Mouse (Mus musculus) liver, adult 2 months (tissue): ENCODE results near the gene Dscaml1. TPM values are rescaled to one million over a fixed set of nuclear protein-coding genes. Genes with fewer than 3 reads are reported as not detected.

Source experiments
- DNase-seq: peaks from one replicate; pipeline ENCODE4 v3.0.0-alpha.2; 2011; ENCODE audit warnings: low read depth, low spot score; ENCODE audit errors: extremely low read depth
- H3K27ac ChIP-seq: fragments of 200-500 bp; replicated peaks from 2 replicates; pipeline ENCODE4 v1.5.1; 2012; ENCODE audit warnings: low read depth, mild to moderate bottlenecking, control low read depth, inconsistent platforms, low read length; ENCODE audit not compliant: insufficient read depth
- H3K27me3 ChIP-seq: fragments of 200-500 bp; 2 replicates; pipeline ENCODE4 v1.6.1; 2012; ENCODE audit warnings: mild to moderate bottlenecking, moderate library complexity, low read length, inconsistent platforms; ENCODE audit not compliant: control insufficient read depth, insufficient read depth
- H3K36me3 ChIP-seq: fragments of 200-500 bp; 2 replicates; pipeline ENCODE4 v1.6.1; 2012; ENCODE audit warnings: low read length, inconsistent platforms; ENCODE audit not compliant: control insufficient read depth, insufficient read depth
- H3K4me1 ChIP-seq: fragments of 200-500 bp; 2 replicates; pipeline ENCODE4 v1.6.1; 2011; ENCODE audit warnings: low read length; ENCODE audit not compliant: control insufficient read depth, insufficient read depth
- H3K4me3 ChIP-seq: fragments of 200-500 bp; 2 replicates; pipeline ENCODE4 v1.5.1; 2011; ENCODE audit warnings: low read depth, mild to moderate bottlenecking, control low read depth, low read length, moderate library complexity; ENCODE audit not compliant: insufficient read depth
- H3K79me2 ChIP-seq: fragments of 200-500 bp; 2 replicates; pipeline ENCODE4 v1.6.1; 2012; ENCODE audit warnings: inconsistent platforms, mild to moderate bottlenecking, low read length, moderate library complexity; ENCODE audit not compliant: control insufficient read depth, insufficient read depth
- H3K9ac ChIP-seq: fragments of 200-500 bp; 2 replicates; pipeline ENCODE4 v1.6.1; 2012; ENCODE audit warnings: low read depth, mild to moderate bottlenecking, control low read depth, inconsistent platforms, low read length
- CTCF ChIP-seq: fragments of 200-500 bp; IDR thresholded peaks from 2 replicates; pipeline ENCODE4 v1.5.1; 2011; ENCODE audit warnings: low read depth, low read length, control low read depth
- POLR2A ChIP-seq: fragments of 200-500 bp; IDR thresholded peaks from 2 replicates; pipeline ENCODE4 v1.6.1; 2011; ENCODE audit warnings: low read length, control low read depth; ENCODE audit not compliant: insufficient read depth; ENCODE audit errors: extremely low read depth
- WGBS: fragments of 180-500 bp; shearing (Covaris S2); methylation state at CpG from one replicate; pipeline ENCODE4 v1.1.7; 2018; 5-methylcytosine and 5-hydroxymethylcytosine counted together
- polyA plus RNA-seq: library from polyadenylated mRNA; depleted of rRNA; stranded (reverse); fragments of >200 nt; gene quantifications from 2 replicates; pipeline ENCODE4 v1.2.3, GENCODE M21; 2012
- total RNA-seq: library from RNA; depleted of rRNA; stranded (reverse); fragments of >200 nt; gene quantifications from 2 replicates; pipeline ENCODE4 v1.2.3, GENCODE M21; 2014

Dscaml1 gene
- total and polyA plus RNA-seq, 2 experiments: 0.09 to 0.13 TPM

DNA sequence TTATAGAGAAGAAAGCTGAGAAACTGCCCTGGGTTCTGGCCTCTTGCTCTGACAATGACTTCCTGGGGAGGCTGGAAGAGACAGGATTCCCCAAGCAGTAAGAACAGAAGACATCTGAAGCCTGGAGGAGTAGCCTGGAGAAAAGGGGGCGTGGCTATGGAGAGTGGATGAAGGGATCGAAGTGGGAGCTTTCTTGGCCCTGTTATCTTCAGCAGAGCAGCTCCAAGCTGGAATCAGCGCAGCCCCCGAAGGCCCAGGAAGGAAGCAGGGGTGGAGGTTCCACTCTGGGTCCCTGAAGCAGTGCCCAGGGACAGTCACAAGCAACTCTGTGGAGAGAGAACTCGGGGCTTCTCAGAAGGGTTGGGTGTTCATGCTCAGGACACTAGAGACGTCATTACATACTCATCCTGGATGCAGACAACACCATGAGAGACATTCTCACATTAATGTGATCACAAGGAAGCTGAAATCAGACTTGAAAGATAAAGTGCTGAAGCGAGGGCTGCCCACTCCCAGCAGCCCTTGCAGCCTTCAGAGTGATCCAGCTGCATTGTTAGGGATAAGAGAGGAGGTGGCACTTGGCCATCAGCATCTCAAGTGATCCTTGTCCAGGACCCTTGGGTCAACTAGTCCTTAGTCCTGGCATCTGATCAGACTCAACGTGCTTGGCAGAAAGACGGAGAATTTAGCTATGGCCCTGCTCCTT, 146.5 kb downstream of the Dscaml1 start:
- H3K4me1 ChIP-seq: no peaks in the 10 kb centered on the region
- WGBS: 32% methylated on average over 9 of the region's 9 CpGs
- TF ChIP-seq POLR2A: no peak
- no peak for TF ChIP-seq CTCF
- H3K36me3 ChIP-seq: no peaks in the 10 kb centered on the region
- H3K4me3 ChIP-seq: no peak overlapping the region
- H3K9ac ChIP-seq: no peak overlapping the region
- no peak overlapping the region for H3K27ac ChIP-seq
- no peaks in the 10 kb centered on the region for H3K79me2 ChIP-seq
- no peaks in the 10 kb centered on the region for H3K27me3 ChIP-seq
- no peak for DNase-seq

DNA sequence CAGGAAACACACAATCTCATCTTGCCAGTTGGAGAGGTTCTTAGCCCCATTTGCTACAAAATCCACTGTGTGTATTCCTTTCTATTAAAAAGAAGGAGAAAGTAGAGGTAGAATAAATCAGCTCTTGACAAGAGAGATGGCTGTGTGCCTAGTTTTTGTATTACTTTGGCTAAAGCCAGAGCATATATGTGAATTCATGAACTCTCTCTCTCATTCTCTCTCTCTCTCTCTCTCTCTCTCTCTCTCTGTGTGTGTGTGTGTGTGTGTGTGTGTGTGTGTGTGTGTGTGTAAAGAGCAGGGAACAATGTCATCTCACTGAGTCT, 147.0 kb downstream of the Dscaml1 start:
- no peak overlapping the region for H3K27ac ChIP-seq
- no peak overlapping the region for H3K9ac ChIP-seq
- no peak for DNase-seq
- H3K4me1 ChIP-seq: no peaks in the 10 kb centered on the region
- no peaks in the 10 kb centered on the region for H3K36me3 ChIP-seq
- H3K27me3 ChIP-seq: no peaks in the 10 kb centered on the region
- no peaks in the 10 kb centered on the region for H3K79me2 ChIP-seq
- H3K4me3 ChIP-seq: no peak overlapping the region
- TF ChIP-seq CTCF: no peak
- TF ChIP-seq POLR2A: no peak

DNA sequence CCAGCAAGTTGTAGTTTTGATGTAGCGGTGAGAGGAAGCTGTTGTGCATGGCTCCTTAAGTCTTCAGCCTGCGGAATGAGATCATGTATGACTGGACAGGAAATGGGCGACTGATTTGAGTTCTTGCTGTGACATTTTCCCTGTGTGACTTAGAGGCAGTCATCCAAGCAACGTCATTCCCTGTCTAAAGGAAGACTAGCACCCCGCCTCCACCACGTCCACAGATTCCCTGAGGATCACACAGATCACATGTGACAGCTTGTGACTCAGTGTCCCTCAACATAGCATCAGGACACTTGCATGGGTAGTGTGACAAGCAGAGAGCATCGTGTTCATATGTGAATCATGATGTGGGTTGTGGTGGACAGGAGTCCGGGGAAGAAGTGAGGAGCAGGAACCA, 147.6 kb downstream of the Dscaml1 start:
- DNase-seq: no peak
- H3K27me3 ChIP-seq: no peaks in the 10 kb centered on the region
- H3K36me3 ChIP-seq: no peaks in the 10 kb centered on the region
- H3K9ac ChIP-seq: no peak overlapping the region
- WGBS: 71% methylated on average over 8 of the region's 8 CpGs
- no peaks in the 10 kb centered on the region for H3K4me1 ChIP-seq
- no peak for TF ChIP-seq CTCF
- TF ChIP-seq POLR2A: no peak
- no peaks in the 10 kb centered on the region for H3K79me2 ChIP-seq
- no peak overlapping the region for H3K27ac ChIP-seq
- H3K4me3 ChIP-seq: no peak overlapping the region

DNA sequence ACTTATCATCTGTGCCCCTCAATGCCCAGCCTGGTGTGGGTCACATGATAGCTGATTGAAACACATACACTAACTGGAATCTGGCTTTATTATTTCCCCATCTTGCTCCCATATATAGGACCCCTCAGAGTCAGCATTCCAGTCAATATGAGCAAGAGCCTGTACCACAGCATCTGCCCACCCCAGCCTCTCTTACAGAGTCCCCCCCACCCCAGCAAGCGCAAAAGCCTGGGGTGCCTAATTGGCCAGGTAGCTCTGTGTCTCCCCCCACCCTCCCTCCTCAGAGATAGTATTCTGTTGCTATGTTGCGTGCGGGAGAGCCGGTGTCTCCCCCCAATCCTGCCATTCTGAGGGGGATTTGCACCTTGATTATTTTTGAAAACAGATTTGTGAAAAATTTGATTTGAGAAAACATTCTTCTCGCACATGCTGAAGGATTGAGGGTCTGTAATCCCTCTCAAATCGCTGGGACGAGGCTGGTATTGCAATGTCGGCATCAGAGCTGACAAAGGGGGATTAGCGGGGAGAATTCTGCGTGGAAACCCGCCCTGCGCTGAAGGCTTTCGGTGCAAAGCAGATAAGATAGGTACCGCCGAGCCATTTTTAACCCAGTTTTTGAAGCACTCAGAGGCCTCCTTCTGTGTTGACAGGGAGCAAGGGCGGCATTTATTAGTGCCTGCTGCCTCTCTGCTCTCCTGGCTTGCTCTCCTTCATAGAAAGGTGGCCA, 153.8 kb downstream of the Dscaml1 start:
- WGBS: 64% methylated on average over 16 of the region's 16 CpGs
- no peak for TF ChIP-seq POLR2A
- no peak for TF ChIP-seq CTCF
- no peaks in the 10 kb centered on the region for H3K36me3 ChIP-seq

DNA sequence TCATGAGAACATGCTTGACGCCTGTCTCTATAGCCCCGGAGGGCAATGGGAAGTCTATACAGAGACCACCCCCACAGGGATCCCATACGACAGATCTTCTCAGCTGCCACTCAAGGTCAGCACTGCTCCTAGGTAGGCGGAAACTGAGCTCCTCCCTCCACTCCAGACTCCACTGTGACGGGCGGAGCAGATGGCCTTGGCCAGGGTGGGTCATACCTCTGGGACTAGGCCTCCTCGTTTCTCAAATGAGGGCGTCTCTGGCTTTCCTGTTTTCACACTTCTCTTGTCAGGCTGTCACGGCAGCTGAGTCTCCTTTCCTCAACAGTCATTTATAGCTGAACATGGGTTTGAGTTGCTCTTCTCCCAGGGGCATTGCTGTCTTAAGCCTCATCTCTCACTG, 160.0 kb downstream of the Dscaml1 start:
- Histone ChIP-seq H3K4me1 (no peaks in the 10 kb centered on the region), H3K4me3 (no peak overlapping the region), H3K27me3 (no peaks in the 10 kb centered on the region), H3K36me3 (no peaks in the 10 kb centered on the region), H3K9ac (no peak overlapping the region), H3K79me2 (no peaks in the 10 kb centered on the region), H3K27ac (no peak overlapping the region)
- no peak for DNase-seq
- TF ChIP-seq CTCF (no peak), POLR2A (no peak)
- WGBS: 66% methylated on average over 9 of the region's 9 CpGs

More for the DNA sequence above, 153.8 kb downstream of the Dscaml1 start:
- H3K4me1 ChIP-seq: no peaks in the 10 kb centered on the region
- H3K27ac ChIP-seq: no peak overlapping the region
- no peaks in the 10 kb centered on the region for H3K79me2 ChIP-seq
- H3K9ac ChIP-seq: no peak overlapping the region
- no peak for DNase-seq
- H3K4me3 ChIP-seq: no peak overlapping the region
- no peaks in the 10 kb centered on the region for H3K27me3 ChIP-seq

DNA sequence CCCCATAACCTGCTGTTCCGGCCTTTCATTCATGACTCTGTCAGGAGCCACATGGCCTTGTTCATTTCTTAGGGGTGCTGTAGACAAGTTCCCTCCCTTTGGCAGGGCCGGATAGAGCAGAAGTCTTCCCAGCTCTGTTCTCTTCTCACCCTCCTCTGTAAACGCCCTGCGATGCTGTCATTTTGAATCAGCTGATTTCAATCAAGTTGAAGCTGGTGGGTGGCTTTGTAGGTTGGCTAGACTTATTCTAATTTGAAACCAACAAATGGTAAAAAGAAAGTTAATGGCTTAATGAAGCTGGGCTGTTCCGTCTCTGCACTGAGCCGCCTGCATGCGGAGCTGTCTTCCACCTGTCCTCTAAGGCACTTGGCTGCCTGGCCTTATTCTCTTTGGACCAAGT, 161.3 kb downstream of the Dscaml1 start:
- 88% methylated on average over 7 of the region's 7 CpGs for WGBS
- Histone ChIP-seq H3K79me2 (no peaks in the 10 kb centered on the region), H3K9ac (no peak overlapping the region), H3K4me3 (no peak overlapping the region), H3K4me1 (no peaks in the 10 kb centered on the region), H3K36me3 (no peaks in the 10 kb centered on the region), H3K27ac (no peak overlapping the region), H3K27me3 (no peaks in the 10 kb centered on the region)
- no peak for DNase-seq
- TF ChIP-seq POLR2A (no peak), CTCF (no peak)
